Mouse (Mus musculus) kidney, embryonic 14.5 days (tissue): ENCODE data around the gene Nmnat3. TPM values are rescaled to one million over a fixed set of nuclear protein-coding genes. Genes with fewer than 3 reads are reported as not detected.

Experiments used
- ATAC-seq: fragments of 200-750 bp; cut with Nextera tagmentation; 2 replicates; pipeline ENCODE4 v1.8.0; 2017; ENCODE audit warnings: moderate number of reproducible peaks, mild to moderate bottlenecking, moderate TSS enrichment, moderate library complexity; ENCODE audit not compliant: low FRiP score, low TSS enrichment
- H3K27ac ChIP-seq: fragments of 300-500 bp; sonication (generic); 2 replicates; pipeline ENCODE4 v1.5.1; 2014; ENCODE audit warnings: low read depth, mild to moderate bottlenecking, low read length, moderate library complexity, mixed read lengths
- H3K27me3 ChIP-seq: fragments of 300-500 bp; sonication (generic); 2 replicates; pipeline ENCODE4 v1.6.1; 2014; ENCODE audit warnings: mild to moderate bottlenecking, low read length; ENCODE audit not compliant: control insufficient read depth, insufficient read depth
- H3K36me3 ChIP-seq: fragments of 300-500 bp; sonication (generic); 2 replicates; pipeline ENCODE4 v1.6.1; 2014; ENCODE audit warnings: low read length, mixed read lengths; ENCODE audit not compliant: control insufficient read depth, insufficient read depth
- H3K4me1 ChIP-seq: fragments of 300-500 bp; sonication (generic); 2 replicates; pipeline ENCODE4 v1.6.1; 2014; ENCODE audit warnings: low read length, mixed read lengths; ENCODE audit not compliant: control insufficient read depth, insufficient read depth
- H3K4me2 ChIP-seq: fragments of 300-500 bp; sonication (generic); replicated peaks from 2 replicates; pipeline ENCODE4 v1.6.1; 2014; ENCODE audit warnings: low read depth, mild to moderate bottlenecking, low read length
- H3K4me3 ChIP-seq: fragments of 300-500 bp; sonication (generic); 2 replicates; pipeline ENCODE4 v1.5.1; 2014; ENCODE audit warnings: mild to moderate bottlenecking, low read length
- H3K9ac ChIP-seq: fragments of 300-500 bp; sonication (generic); 2 replicates; pipeline ENCODE4 v1.6.1; 2014; ENCODE audit warnings: low read depth, mild to moderate bottlenecking, low read length, moderate library complexity
- H3K9me3 ChIP-seq: fragments of 300-500 bp; sonication (generic); 2 replicates; pipeline ENCODE4 v1.6.1; 2016; ENCODE audit warnings: low read length; ENCODE audit not compliant: control insufficient read depth
- WGBS: fragments of 180-500 bp; shearing (Covaris S2); extraction: QIAGEN DNeasy Blood & Tissue Kit; methylation state at CpG from one replicate; pipeline ENCODE4 v1.1.7; 2014; 5-methylcytosine and 5-hydroxymethylcytosine counted together
- polyA plus RNA-seq: library from polyadenylated mRNA; unstranded; fragments of >200 nt; fragmentation: Nextera tagmentation; extraction: Ambion mirVana; gene quantifications from 2 replicates; pipeline ENCODE4 v1.2.1, GENCODE M21; 2014

The Nmnat3 gene
- polyA plus RNA-seq, 1 experiment from 2014 or later: 8.4 TPM

DNA sequence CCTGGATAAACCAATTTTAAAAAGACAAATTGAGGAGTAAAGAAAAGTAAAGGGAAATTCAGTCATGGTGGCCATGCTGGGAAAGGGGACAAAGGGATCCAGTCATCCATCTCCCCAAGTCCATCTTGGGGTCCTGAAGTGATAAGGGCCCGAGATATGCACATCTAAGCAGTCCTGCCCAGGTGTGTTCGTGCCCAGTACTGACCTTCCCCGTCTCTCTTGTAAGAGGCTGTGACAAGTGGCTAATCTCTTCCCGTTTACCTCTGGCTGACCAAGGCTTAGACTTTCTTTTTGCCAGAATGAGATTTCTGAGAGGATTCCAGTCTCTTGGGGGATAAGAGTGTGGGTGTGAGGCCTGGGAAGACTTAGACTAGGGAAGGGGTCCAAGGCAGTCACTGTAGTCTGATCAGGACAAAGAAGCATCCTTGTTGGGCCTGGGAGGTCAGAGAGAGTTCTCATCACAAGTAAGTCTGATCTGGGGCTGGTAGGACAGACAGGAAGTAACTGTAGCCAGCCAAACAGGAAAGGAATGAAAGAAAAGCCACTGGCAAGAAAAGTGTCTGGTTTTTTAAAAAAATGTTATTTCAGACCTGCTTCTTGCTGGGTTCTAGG lies 140.8 kb downstream of the Nmnat3 start:
- 71% methylated on average over 4 of the region's 4 CpGs for WGBS
- peak overlapping the region; percentile 0; the same call in 1 of the 2 replicates for H3K4me2 ChIP-seq
- H3K27me3 ChIP-seq: no peaks in the 10 kb centered on the region
- H3K9me3 ChIP-seq: no peaks in the 10 kb centered on the region
- no peak overlapping the region for H3K9ac ChIP-seq
- H3K27ac ChIP-seq: peak overlapping the region; percentile 89; the same call in 1 of the 2 replicates
- H3K36me3 ChIP-seq: no peaks in the 10 kb centered on the region; the same call in 1 of the 2 replicates
- peaks cover 64% of the 10 kb centered on the region for H3K4me1 ChIP-seq
- ATAC-seq: no peak
- no peak overlapping the region for H3K4me3 ChIP-seq

DNA sequence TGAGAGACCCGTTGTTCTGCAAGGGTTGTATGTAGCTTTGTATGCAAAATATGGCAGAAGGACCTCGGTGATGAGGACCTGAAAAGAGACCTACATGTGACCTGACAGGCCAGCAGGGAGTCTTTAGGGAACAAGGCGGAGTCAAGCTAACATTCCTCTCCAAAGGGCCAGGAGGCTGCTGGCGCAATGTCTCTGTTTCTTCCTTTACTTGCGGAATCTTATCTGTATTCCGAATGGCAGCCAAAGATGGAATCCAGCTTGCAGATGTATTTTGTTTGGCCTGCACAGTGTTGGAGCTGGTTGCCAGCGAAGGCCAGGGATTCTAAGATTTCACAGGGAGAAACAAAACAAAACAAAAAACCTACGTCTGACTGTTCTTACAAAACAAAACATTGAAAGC lies 141.5 kb downstream of the Nmnat3 start:
- H3K9me3 ChIP-seq: no peaks in the 10 kb centered on the region
- H3K4me2 ChIP-seq: peak overlapping the region; percentile 33; the same call in 1 of the 2 replicates
- H3K4me1 ChIP-seq: peaks cover 68% of the 10 kb centered on the region
- H3K36me3 ChIP-seq: no peaks in the 10 kb centered on the region; the same call in 1 of the 2 replicates
- no peak overlapping the region for H3K9ac ChIP-seq
- WGBS: 35% methylated on average over 8 of the region's 8 CpGs
- H3K27ac ChIP-seq: peak overlapping the region; percentile 89; the same call in 1 of the 2 replicates
- no peaks in the 10 kb centered on the region for H3K27me3 ChIP-seq
- ATAC-seq: no peak
- H3K4me3 ChIP-seq: no peak overlapping the region

DNA sequence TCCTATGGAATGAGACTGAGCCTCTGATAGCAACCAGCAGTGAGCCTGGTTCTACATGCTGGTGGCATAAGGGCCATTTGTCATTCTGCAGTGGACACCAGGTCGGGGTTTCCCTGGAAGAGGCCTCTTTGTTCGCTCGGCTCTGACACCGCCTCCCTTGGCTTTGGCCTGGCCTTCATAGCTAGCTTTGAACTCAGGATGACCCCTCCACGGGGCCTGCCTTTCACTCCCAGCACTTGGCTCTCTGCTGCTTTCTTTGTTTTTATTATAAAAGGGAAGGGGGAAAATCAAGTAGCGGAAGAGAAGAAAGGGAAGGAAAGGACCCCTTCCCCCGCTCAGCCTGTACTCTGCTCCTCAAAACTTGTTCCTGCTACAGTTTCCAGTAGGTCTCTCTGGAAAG lies 142.6 kb downstream of the Nmnat3 start:
- peaks cover 61% of the 10 kb centered on the region for H3K4me1 ChIP-seq
- no peak overlapping the region for H3K4me3 ChIP-seq
- no peaks in the 10 kb centered on the region for H3K27me3 ChIP-seq
- WGBS: 5% methylated on average over 7 of the region's 7 CpGs
- no peaks in the 10 kb centered on the region; the same call in 1 of the 2 replicates for H3K36me3 ChIP-seq
- no peaks in the 10 kb centered on the region for H3K9me3 ChIP-seq
- no peak overlapping the region for H3K9ac ChIP-seq
- H3K27ac ChIP-seq: peak overlapping the region; percentile 89
- ATAC-seq: peak; percentile 65
- peak overlapping the region; percentile 33 for H3K4me2 ChIP-seq

DNA sequence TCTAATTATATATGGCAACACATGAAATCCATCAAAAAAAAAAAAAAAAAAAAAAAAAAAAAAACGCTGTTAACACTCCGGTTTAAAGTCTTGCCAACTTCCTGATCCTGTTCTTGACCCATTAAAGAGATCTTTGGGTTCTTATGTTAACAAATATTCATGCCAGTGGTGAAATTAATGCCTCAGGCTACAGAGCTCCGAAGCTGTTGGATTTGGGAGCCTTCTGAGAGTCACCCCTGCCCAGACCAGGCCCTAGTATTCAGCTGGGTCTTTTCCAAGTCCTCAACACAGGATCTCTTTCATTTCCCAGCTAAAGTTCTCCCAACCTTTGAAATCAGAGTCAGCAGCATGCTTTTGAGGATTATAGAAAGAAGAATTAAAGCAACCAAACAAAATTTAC lies 143.3 kb downstream of the Nmnat3 start:
- H3K9ac ChIP-seq: no peak overlapping the region
- no peaks in the 10 kb centered on the region for H3K9me3 ChIP-seq
- ATAC-seq: no peak
- H3K4me1 ChIP-seq: peaks cover 58% of the 10 kb centered on the region
- H3K27ac ChIP-seq: peak overlapping the region; percentile 53; the same call in 1 of the 2 replicates
- WGBS: 38% methylated on average over 3 of the region's 3 CpGs
- H3K27me3 ChIP-seq: no peaks in the 10 kb centered on the region
- no peak overlapping the region for H3K4me3 ChIP-seq
- no peaks in the 10 kb centered on the region; the same call in 1 of the 2 replicates for H3K36me3 ChIP-seq
- H3K4me2 ChIP-seq: no peak overlapping the region

DNA sequence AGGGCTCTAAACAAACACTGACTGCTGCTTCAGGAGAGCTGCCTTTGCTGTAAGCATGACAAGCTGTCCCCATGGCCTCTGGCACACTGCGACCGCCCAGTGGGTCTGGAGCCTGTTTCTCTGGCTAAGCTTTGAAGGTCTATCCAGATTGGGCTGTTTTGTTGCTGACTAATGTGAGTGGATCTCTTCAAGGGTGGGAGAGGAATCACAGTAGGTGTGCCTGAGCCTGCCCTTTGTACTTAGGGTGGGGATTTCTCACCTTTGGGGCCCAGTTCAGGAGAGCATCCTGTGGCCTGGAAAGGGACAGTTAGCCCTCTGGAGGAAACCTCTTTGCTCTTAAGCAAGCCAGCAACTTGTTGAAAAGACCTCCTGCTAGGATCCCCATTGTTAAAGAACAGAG lies 145.8 kb downstream of the Nmnat3 start:
- Histone ChIP-seq H3K9me3 (no peaks in the 10 kb centered on the region), H3K36me3 (peaks cover 5% of the 10 kb centered on the region; the same call in 1 of the 2 replicates), H3K4me3 (no peak overlapping the region), H3K27ac (no peak overlapping the region), H3K27me3 (no peaks in the 10 kb centered on the region), H3K9ac (no peak overlapping the region), H3K4me2 (no peak overlapping the region), H3K4me1 (peaks cover 33% of the 10 kb centered on the region)
- WGBS: 65% methylated on average over 2 of the region's 2 CpGs
- no peak for ATAC-seq

DNA sequence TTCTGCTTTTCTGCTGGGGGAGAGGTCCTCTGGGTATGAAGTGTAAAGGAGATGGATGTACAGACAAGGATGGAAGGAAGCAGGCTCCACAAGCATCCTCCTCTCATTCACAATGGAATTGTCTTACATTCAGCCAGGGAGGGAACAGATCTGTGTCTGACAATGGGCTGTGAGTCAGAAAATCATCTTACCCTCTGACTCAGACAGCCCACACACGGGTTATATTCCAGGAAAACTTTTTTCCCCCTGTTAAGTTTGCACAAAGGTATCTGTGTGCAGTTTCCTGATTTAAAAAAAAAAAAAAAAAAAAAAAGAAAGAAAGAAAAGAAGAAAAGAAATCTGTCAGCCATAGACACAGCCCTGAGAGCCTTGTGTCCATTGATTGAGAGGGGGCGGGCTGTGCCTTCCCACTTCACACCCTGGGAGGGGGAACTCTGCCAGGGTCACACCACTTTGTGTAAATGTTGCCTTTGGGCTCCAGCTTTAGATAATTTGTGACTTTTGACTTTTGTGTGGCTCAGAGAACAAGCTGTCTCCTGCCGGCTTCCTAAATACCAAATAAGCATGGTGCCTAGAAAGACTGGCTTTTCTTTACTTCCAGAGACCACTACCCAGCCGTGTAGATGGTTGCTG lies 146.8 kb downstream of the Nmnat3 start:
- Histone ChIP-seq H3K27me3 (no peaks in the 10 kb centered on the region), H3K4me2 (no peak overlapping the region), H3K36me3 (peaks cover 5% of the 10 kb centered on the region; the same call in 1 of the 2 replicates), H3K27ac (no peak overlapping the region), H3K4me1 (peaks cover 22% of the 10 kb centered on the region), H3K4me3 (no peak overlapping the region), H3K9me3 (no peaks in the 10 kb centered on the region), H3K9ac (no peak overlapping the region)
- 35% methylated on average over 4 of the region's 4 CpGs for WGBS
- no peak for ATAC-seq

DNA sequence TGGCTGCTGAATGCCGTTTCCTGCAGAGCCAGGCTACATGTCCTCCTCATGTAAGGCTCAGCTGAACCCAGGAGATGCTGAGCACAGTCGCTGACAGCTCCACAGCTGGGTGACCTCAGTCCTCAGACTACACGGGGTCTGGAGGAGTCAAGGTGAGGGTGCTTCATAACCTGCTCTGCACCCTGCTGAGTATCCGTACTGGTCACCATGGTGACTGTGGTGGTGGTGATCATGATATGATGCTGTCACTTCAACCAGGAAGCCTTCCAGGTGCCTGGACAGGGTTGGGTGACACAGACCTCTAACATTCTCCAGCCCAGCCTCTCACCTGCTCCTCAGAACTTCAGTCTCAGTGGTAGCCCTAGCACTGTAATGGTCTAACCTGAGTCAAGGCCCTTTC lies 150.6 kb downstream of the Nmnat3 start:
- peaks cover 5% of the 10 kb centered on the region; the same call in 1 of the 2 replicates for H3K36me3 ChIP-seq
- ATAC-seq: no peak
- WGBS: 76% methylated on average over 4 of the region's 4 CpGs
- no peak overlapping the region for H3K27ac ChIP-seq
- H3K4me3 ChIP-seq: no peak overlapping the region
- H3K9me3 ChIP-seq: no peaks in the 10 kb centered on the region
- H3K4me2 ChIP-seq: no peak overlapping the region
- H3K9ac ChIP-seq: no peak overlapping the region
- no peaks in the 10 kb centered on the region for H3K27me3 ChIP-seq
- peaks cover 8% of the 10 kb centered on the region; the same call in 1 of the 2 replicates for H3K4me1 ChIP-seq

DNA sequence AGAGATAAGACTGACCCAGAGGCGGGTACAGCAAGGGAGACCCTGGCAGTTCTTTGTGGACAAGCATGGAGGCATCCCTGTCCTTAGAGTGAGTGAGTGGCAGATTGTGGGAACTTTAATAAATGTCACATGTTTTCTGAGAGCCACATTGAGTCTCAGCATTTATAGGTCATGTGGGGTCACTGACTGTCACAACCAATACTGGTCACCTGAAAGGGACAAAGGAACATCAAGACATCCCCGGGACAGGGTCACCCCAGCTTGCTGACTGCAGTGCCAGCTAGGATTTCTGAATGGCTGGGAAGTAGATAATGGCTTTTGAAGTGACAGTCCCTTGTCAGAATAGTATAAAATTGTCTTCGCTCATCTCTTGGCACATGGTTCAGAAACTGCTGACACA lies 151.9 kb downstream of the Nmnat3 start:
- H3K4me2 ChIP-seq: no peak overlapping the region
- 76% methylated on average over 3 of the region's 3 CpGs for WGBS

DNA sequence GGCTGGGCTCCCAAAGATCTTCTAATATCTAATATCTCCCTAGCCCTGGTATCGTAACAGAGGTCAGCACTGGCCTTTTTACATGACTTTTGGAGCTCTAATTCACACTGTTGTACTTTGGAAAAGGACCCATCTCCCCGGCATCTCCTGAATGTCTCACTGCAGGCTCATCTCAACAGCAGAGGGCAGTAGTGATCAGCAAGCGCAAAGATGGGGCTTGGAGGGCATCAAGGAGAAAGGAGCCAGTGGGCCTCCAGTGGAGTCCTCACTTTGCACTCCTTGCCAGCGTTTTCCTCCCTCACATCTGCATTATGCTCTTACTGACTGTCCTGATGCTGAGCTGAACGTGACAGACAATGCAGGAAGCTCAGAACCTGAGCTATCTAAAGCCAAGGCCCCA lies 155.4 kb downstream of the Nmnat3 start:
- no peak overlapping the region for H3K4me3 ChIP-seq
- no peaks in the 10 kb centered on the region for H3K4me1 ChIP-seq
- ATAC-seq: no peak
- no peak overlapping the region for H3K9ac ChIP-seq
- H3K36me3 ChIP-seq: peaks cover 26% of the 10 kb centered on the region; the same call in 1 of the 2 replicates
- WGBS: 67% methylated on average over 5 of the region's 5 CpGs
- no peaks in the 10 kb centered on the region for H3K9me3 ChIP-seq
- no peak overlapping the region for H3K4me2 ChIP-seq
- no peaks in the 10 kb centered on the region for H3K27me3 ChIP-seq
- no peak overlapping the region for H3K27ac ChIP-seq

More for the DNA sequence above, 151.9 kb downstream of the Nmnat3 start:
- Histone ChIP-seq H3K27ac (no peak overlapping the region), H3K9ac (no peak overlapping the region), H3K9me3 (no peaks in the 10 kb centered on the region), H3K27me3 (no peaks in the 10 kb centered on the region), H3K4me1 (no peaks in the 10 kb centered on the region), H3K36me3 (peaks cover 5% of the 10 kb centered on the region; the same call in 1 of the 2 replicates), H3K4me3 (no peak overlapping the region)
- ATAC-seq: no peak
